Mouse (Mus musculus) cerebellum, adult (tissue): ENCODE measurements around the gene Eapp.

Source experiments
- ATAC-seq: cut with Nextera tagmentation; 2 replicates; pipeline ENCODE4 v1.9.2; 2017; ENCODE audit warnings: mild to moderate bottlenecking, moderate library complexity, mixed read lengths; ENCODE audit not compliant: insufficient number of reproducible peaks, low FRiP score, low TSS enrichment

Gene Eapp

DNA sequence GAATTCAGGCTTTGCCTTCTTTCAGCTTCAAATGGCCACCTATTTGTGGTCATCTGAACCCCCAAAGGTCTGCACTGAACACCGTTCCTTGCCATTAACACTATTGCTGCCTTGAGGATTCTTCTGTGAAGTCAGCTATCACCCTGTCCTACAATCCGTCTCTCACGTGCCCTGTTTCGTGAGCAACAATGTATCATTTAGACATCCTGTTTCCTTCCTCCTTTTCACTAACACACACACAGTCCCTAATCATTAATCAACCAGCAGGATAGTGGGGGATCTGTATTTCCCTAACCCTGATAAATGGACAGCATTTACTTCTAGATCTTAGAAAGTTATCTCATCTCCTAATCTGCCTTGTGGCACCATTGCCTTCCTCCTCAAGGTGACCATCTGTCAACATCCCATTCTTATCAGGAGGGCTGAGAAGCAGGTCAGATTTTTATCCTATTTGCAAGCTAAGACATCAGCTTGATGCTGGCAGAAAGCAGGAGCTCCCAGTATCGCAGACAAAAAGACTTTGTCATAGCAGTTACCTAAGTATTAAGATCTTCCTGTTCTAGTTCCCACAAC lies 52.3 kb downstream of the Eapp start:
- ATAC-seq: no peak

DNA sequence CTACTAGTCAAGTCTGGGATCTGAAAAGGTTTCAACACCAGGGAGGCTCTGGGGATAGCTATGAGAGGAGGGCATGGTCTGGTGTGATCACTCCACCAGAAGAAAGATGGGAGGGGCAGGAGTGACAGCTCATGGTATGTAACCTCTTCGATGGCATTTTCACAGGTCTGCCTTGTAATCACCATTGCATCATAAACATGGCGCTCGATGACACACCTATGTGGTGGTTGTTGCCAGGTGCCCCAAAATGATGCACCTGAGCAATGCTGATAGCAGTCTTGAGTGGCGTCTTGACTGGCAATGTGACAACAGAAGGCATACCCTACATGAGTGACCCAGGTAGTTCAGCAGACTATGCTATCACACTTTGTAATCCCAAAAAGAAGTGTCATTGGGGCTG lies 54.3 kb downstream of the Eapp start:
- no peak for ATAC-seq

GRCm38 (mm10) chr12:54640259-54640658 lies 55.4 kb downstream of the Eapp start:
- no peak for ATAC-seq

- ATAC-seq: no peak
Observed at GRCm38 (mm10) chr12:54637033-54637432, 58.7 kb downstream of the Eapp start.

DNA sequence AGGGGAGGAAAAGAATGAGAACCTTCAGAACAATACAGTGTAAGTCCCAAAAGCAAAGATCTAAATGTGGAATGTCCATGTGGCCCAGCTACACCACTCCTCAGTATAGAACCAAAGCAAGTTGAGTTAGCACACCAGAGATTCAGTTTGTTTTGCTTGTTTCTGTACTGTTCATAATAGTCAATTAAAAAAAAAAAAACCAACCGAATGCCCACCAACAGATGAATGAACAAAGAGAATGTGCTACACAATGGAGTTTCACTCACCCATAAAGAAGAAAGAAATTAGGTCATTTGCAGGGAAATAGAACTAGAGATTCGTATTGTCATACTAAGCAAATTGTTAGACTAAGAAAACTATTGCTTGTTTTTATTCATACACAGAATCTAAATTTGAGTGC lies 63.6 kb downstream of the Eapp start:
- no peak for ATAC-seq

DNA sequence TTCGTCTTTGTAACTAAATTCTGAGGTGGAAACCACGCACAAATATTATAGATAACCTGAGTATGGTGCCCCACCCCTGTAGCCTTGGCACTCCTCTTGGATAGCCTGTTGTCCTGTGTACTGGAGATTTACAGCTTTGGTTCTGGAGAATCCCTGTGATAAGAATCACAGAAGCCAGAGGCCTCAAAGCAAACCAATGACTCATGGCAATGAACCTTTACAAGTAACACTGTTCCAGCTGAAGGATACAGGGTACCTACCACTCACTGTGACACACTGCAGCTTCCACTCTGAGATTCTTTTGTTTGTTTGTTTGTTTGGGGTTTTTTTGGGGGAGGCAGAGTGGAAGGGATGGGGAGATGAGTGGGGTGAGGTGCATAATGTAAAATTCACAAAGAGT lies 73.8 kb downstream of the Eapp start:
- no peak for ATAC-seq
